Mouse (Mus musculus) liver, embryonic 12.5 days (tissue): Measurements from ENCODE around the gene Gm10300. TPM values are rescaled to one million over a fixed set of nuclear protein-coding genes. Genes with fewer than 3 reads are reported as not detected.
A peak's percentile ranks its signal among the peaks of the same experiment; 100 is the strongest.

Source experiments
- ATAC-seq: fragments of 200-750 bp; cut with Nextera tagmentation; 2 replicates; pipeline ENCODE4 v1.8.0; 2017; ENCODE audit warnings: moderate number of reproducible peaks, mild to moderate bottlenecking, moderate library complexity
- H3K27ac ChIP-seq: fragments of 300-500 bp; sonication (generic); 2 replicates; pipeline ENCODE4 v1.5.1; 2016; ENCODE audit warnings: mild to moderate bottlenecking
- H3K27me3 ChIP-seq: fragments of 300-500 bp; sonication (generic); replicated peaks from 2 replicates; pipeline ENCODE4 v1.6.1; 2016; ENCODE audit warnings: mild to moderate bottlenecking, moderate library complexity
- H3K36me3 ChIP-seq: fragments of 300-500 bp; sonication (generic); 2 replicates; pipeline ENCODE4 v1.6.1; 2016; ENCODE audit warnings: mild to moderate bottlenecking, moderate library complexity
- H3K4me1 ChIP-seq: fragments of 300-500 bp; sonication (generic); 2 replicates; pipeline ENCODE4 v1.6.1; 2016
- H3K4me2 ChIP-seq: fragments of 300-500 bp; sonication (generic); 2 replicates; pipeline ENCODE4 v1.6.1; 2016; ENCODE audit warnings: mild to moderate bottlenecking, moderate library complexity
- H3K4me3 ChIP-seq: fragments of 300-500 bp; sonication (generic); 2 replicates; pipeline ENCODE4 v1.5.1; 2016; ENCODE audit warnings: mild to moderate bottlenecking, moderate library complexity
- H3K9ac ChIP-seq: fragments of 300-500 bp; sonication (generic); 2 replicates; pipeline ENCODE4 v1.6.1; 2016; ENCODE audit warnings: mild to moderate bottlenecking, moderate library complexity
- H3K9me3 ChIP-seq: fragments of 300-500 bp; sonication (generic); replicated peaks from 2 replicates; pipeline ENCODE4 v1.6.1; 2016; ENCODE audit warnings: mild to moderate bottlenecking, moderate library complexity
- WGBS: fragments of 180-500 bp; shearing (Covaris S2); methylation state at CpG from one replicate; pipeline ENCODE4 v1.1.7; 2016; ENCODE audit not compliant: insufficient replicate concordance; 5-methylcytosine and 5-hydroxymethylcytosine counted together
- polyA plus RNA-seq: library from polyadenylated mRNA; unstranded; fragments of >200 nt; fragmentation: Nextera tagmentation; extraction: Ambion mirVana; gene quantifications from 2 replicates; pipeline ENCODE4 v1.2.1, GENCODE M21; 2016

Gene Gm10300
- polyA plus RNA-seq, 1 experiment from 2014 or later = 0.42 TPM

- H3K27ac ChIP-seq = peak overlapping the region; percentile 97
- 36% methylated on average over 17 of the region's 17 CpGs for WGBS
- peak overlapping the region; percentile 61 for H3K9ac ChIP-seq
- H3K4me2 ChIP-seq = peak overlapping the region; percentile 64
- peak overlapping the region; percentile 24 for H3K4me3 ChIP-seq
- peaks cover 77% of the 10 kb centered on the region for H3K36me3 ChIP-seq
- H3K9me3 ChIP-seq = no peaks in the 10 kb centered on the region
- peaks cover 98% of the 10 kb centered on the region for H3K4me1 ChIP-seq
- peak; percentile 89 for ATAC-seq
- no peaks in the 10 kb centered on the region for H3K27me3 ChIP-seq
Observed at GRCm38 (mm10) chr4:132060040-132060832, 14.3 kb upstream of the Gm10300 start.

GRCm38 (mm10) chr4:132062289-132062688 is 12.2 kb upstream of the Gm10300 start:
- no peak for ATAC-seq
- WGBS = 81% methylated on average over 8 of the region's 8 CpGs
- H3K4me3 ChIP-seq = no peak overlapping the region
- H3K4me2 ChIP-seq = peak overlapping the region; percentile 40
- no peaks in the 10 kb centered on the region for H3K9me3 ChIP-seq
- H3K4me1 ChIP-seq = peaks cover 98% of the 10 kb centered on the region
- peaks cover 90% of the 10 kb centered on the region for H3K36me3 ChIP-seq
- H3K27me3 ChIP-seq = no peaks in the 10 kb centered on the region
- H3K9ac ChIP-seq = peak overlapping the region; percentile 18; the same call in 1 of the 2 replicates
- H3K27ac ChIP-seq = peak overlapping the region; percentile 97

DNA sequence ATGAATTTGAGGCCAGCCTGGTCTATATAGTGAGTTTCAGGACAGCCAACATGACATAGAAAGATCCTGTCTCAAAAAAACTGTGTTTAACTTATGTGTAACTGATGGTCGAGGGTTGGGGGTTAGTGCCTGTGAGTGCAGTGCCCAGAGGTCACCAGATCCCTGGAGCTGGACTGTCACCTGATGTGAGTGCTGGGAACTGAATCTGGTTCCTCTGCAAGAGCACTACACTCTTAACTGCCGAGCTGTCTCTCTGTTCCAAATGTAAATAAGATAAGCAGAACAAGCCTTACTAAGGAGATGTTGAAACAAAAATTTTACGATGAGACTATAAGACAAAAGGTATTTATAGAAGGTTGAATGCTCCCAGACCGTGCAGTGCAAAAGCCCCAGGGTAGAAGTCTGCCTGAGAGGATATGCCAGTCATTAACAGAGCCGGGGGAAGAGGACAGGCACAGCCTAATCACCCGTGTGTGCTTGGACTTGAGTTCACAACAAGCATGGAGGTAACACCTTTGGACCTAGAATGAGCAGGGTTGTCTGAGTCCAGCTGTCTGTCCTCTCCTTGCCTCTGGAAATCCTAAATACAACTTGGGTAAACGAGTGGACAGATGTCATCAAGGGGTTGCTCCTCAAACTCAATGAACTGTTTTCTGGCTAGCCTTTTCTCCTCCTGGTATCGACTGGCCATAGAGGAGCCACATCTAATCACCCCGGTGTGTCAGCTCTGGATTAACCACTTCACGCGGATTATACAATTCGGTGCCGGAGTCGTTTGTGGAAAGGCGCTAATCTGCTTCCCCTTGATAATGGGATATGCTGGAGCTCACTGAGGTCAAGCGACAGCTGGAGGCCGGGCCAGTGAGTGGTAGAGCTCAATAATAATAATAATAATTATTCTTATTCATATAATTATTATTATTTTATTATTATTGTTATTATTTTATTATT is 11.3 kb upstream of the Gm10300 start:
- H3K27me3 ChIP-seq = no peaks in the 10 kb centered on the region
- H3K4me1 ChIP-seq = peaks cover 98% of the 10 kb centered on the region
- no peak for ATAC-seq
- H3K4me3 ChIP-seq = no peak overlapping the region; the same call in 1 of the 2 replicates
- WGBS = 50% methylated on average over 17 of the region's 17 CpGs
- H3K36me3 ChIP-seq = peaks cover 90% of the 10 kb centered on the region
- peak overlapping the region; percentile 97 for H3K27ac ChIP-seq
- H3K9me3 ChIP-seq = no peaks in the 10 kb centered on the region
- peak overlapping the region; percentile 44 for H3K9ac ChIP-seq
- peak overlapping the region; percentile 40 for H3K4me2 ChIP-seq

DNA sequence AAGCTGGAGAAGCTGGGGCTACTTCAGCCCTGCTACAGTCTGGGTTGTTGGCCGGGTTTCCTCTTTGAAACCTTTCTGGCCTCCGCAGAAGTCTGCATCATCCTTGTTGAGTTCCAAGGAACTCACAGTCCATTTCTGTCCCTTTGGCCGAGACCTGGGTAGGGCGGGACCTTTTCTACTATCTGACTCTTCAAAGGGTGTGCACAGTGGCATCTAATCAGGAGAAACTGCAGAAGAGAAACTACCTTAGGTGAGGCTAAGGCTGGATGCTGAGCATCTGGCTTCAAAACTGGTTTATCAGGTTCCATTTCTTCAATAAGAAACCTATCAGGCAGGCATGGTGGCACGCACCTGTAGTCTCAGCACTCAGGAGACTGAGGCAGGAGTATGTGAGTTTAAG is 9.9 kb upstream of the Gm10300 start:
- peak overlapping the region; percentile 79 for H3K27ac ChIP-seq
- H3K4me3 ChIP-seq = peak overlapping the region; percentile 9; the same call in 1 of the 2 replicates
- 74% methylated on average over 5 of the region's 5 CpGs for WGBS
- H3K4me1 ChIP-seq = peaks cover 98% of the 10 kb centered on the region
- peak overlapping the region; percentile 93 for H3K4me2 ChIP-seq
- H3K9ac ChIP-seq = peak overlapping the region; percentile 22; the same call in 1 of the 2 replicates
- H3K9me3 ChIP-seq = no peaks in the 10 kb centered on the region
- ATAC-seq = no peak
- H3K36me3 ChIP-seq = peaks cover 90% of the 10 kb centered on the region
- H3K27me3 ChIP-seq = no peaks in the 10 kb centered on the region

- H3K27ac ChIP-seq = peak overlapping the region; percentile 79
- no peak for ATAC-seq
- 22% methylated on average over 3 of the region's 3 CpGs for WGBS
- H3K36me3 ChIP-seq = peaks cover 95% of the 10 kb centered on the region
- peak overlapping the region; percentile 93 for H3K4me2 ChIP-seq
- H3K9ac ChIP-seq = peak overlapping the region; percentile 67
- H3K9me3 ChIP-seq = no peaks in the 10 kb centered on the region
- H3K4me1 ChIP-seq = peaks cover 98% of the 10 kb centered on the region
- H3K4me3 ChIP-seq = peak overlapping the region; percentile 89
- H3K27me3 ChIP-seq = no peaks in the 10 kb centered on the region
Observed at GRCm38 (mm10) chr4:132065578-132065977, 8.9 kb upstream of the Gm10300 start.

- 66% methylated on average over 10 of the region's 10 CpGs for WGBS
- no peak for ATAC-seq
- H3K9me3 ChIP-seq = no peaks in the 10 kb centered on the region
- H3K9ac ChIP-seq = peak overlapping the region; percentile 67
- H3K27me3 ChIP-seq = no peaks in the 10 kb centered on the region
- peak overlapping the region; percentile 89 for H3K4me3 ChIP-seq
- H3K27ac ChIP-seq = peak overlapping the region; percentile 79
- peaks cover 98% of the 10 kb centered on the region for H3K4me1 ChIP-seq
- peaks cover 96% of the 10 kb centered on the region for H3K36me3 ChIP-seq
- H3K4me2 ChIP-seq = peak overlapping the region; percentile 93
Observed at GRCm38 (mm10) chr4:132066101-132066773, 8.3 kb upstream of the Gm10300 start.

DNA sequence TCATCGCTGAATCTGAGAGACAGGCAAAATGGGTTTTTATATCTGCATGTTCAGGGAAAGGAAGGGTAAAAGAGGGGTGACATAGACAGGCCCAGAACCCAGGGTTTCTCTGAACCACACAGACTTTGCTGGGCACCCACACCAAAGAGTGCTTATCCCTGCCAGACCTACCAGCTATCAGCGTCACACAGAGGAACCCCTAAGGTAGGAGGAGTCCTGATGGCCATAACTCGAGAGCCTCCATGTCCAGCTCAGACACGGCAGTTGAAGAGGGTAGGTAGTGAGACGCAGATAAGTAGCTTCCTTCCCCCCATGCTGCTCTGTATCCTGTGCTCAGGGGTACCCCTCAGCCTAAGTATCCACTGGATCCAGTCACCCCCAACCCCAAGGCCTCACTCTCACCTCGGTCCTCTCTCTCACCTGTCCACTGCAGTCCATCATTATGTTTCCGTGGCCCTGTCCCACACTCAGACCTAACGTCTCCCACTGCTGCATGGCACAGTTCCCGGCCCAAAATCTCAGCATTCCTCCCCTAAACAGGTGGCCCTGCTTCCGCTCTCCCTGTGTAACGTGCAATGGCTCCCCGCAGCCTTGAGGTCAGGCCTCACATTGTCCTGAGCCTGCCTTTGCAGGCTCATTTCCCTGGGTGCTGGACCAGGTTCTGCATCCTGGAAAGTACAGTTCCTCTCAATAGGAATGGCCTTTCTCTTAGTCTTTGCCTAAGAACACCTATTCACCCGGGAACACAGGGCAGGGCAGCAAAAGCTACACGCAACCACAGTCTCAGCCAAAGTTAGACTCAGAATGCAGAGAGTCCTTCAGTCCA is 7.2 kb upstream of the Gm10300 start:
- no peaks in the 10 kb centered on the region for H3K9me3 ChIP-seq
- peak overlapping the region; percentile 89 for H3K4me3 ChIP-seq
- H3K4me1 ChIP-seq = peaks cover 98% of the 10 kb centered on the region
- 64% methylated on average over 14 of the region's 14 CpGs for WGBS
- H3K4me2 ChIP-seq = peak overlapping the region; percentile 93
- ATAC-seq = peak; percentile 81
- H3K36me3 ChIP-seq = peaks cover 98% of the 10 kb centered on the region
- peak overlapping the region; percentile 67 for H3K9ac ChIP-seq
- H3K27me3 ChIP-seq = no peaks in the 10 kb centered on the region
- H3K27ac ChIP-seq = peak overlapping the region; percentile 79

DNA sequence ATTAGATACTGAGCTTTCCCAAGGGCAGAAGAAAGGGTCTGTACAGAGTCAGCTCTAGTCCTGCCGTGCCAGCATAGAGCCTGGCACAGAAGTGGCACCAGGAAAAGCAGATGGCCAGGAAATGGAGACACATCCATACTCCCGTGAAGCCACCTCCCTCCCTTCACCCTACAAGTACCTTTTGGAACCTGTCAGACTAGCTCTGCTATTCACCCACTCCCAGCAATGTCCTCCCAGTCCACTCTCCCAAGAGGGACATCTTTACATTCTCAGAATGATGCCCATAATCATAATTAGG is 6.6 kb upstream of the Gm10300 start:
- WGBS = 65% methylated on average over 2 of the region's 2 CpGs
- ATAC-seq = no peak
- peak overlapping the region; percentile 89 for H3K4me3 ChIP-seq
- H3K27me3 ChIP-seq = no peaks in the 10 kb centered on the region
- peak overlapping the region; percentile 79 for H3K27ac ChIP-seq
- peaks cover 98% of the 10 kb centered on the region for H3K36me3 ChIP-seq
- H3K9me3 ChIP-seq = no peaks in the 10 kb centered on the region
- peak overlapping the region; percentile 67 for H3K9ac ChIP-seq
- peak overlapping the region; percentile 93 for H3K4me2 ChIP-seq
- peaks cover 98% of the 10 kb centered on the region for H3K4me1 ChIP-seq

DNA sequence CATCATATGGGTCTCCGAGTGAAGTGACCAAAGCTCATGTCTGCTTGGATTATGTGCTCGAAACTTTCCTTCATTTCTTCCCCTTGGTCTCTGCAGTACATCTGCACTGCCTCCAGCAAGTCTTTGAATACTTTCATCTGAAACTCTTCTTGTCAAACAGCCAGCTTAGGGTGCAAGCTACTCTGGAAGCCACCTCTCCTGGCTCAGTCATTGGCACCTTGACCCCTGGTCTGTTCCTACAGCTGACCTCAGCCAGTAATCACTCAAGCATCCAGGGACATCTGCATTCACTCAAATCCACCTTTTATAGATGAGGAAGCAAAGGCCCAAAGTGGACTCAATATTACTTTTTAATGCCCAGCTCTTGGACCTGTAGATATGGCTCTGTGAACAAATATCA is 2.8 kb upstream of the Gm10300 start:
- H3K9ac ChIP-seq = peak overlapping the region; percentile 96
- H3K36me3 ChIP-seq = peaks cover 67% of the 10 kb centered on the region
- H3K4me3 ChIP-seq = peak overlapping the region; percentile 89
- 86% methylated on average over 2 of the region's 2 CpGs for WGBS
- peaks cover 88% of the 10 kb centered on the region for H3K4me1 ChIP-seq
- no peak for ATAC-seq
- H3K27ac ChIP-seq = peak overlapping the region; percentile 94
- H3K4me2 ChIP-seq = peak overlapping the region; percentile 93
- H3K27me3 ChIP-seq = no peaks in the 10 kb centered on the region
- H3K9me3 ChIP-seq = no peaks in the 10 kb centered on the region

GRCm38 (mm10) chr4:132072156-132072555 is 2.3 kb upstream of the Gm10300 start:
- H3K27me3 ChIP-seq = no peaks in the 10 kb centered on the region
- no peaks in the 10 kb centered on the region for H3K9me3 ChIP-seq
- ATAC-seq = no peak
- WGBS = 71% methylated on average over 3 of the region's 3 CpGs
- H3K4me1 ChIP-seq = peaks cover 87% of the 10 kb centered on the region
- H3K27ac ChIP-seq = peak overlapping the region; percentile 94
- peaks cover 62% of the 10 kb centered on the region for H3K36me3 ChIP-seq
- H3K4me3 ChIP-seq = peak overlapping the region; percentile 89
- peak overlapping the region; percentile 93 for H3K4me2 ChIP-seq
- H3K9ac ChIP-seq = peak overlapping the region; percentile 96

DNA sequence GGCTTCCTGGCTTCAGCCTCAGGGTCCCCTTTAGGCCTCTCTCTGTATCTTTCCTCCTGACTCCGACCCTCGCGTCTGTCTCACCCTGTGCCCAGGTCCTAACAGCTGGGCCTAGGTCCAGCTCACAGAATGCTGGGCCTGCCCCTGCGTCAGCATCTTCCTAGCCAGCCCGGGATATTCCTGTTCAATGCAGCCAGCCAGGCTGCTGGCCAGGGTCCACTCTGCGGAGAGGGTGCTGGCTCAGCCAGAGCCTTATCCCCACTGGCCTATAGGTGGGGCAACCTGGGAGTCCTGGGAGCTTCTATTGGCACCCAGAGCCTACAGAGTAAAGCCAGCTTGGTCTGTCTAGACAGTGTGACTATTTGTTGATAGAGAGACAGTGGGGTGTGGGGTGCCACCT is 1.6 kb upstream of the Gm10300 start:
- Histone ChIP-seq H3K27me3 (no peaks in the 10 kb centered on the region), H3K9me3 (no peaks in the 10 kb centered on the region), H3K4me1 (peaks cover 85% of the 10 kb centered on the region), H3K4me2 (peak overlapping the region; percentile 93), H3K4me3 (peak overlapping the region; percentile 89), H3K27ac (peak overlapping the region; percentile 94), H3K9ac (peak overlapping the region; percentile 96), H3K36me3 (peaks cover 54% of the 10 kb centered on the region)
- 68% methylated on average over 6 of the region's 6 CpGs for WGBS
- no peak for ATAC-seq
